ENCODE assay signal across 28 mouse cellular contexts in genomic region chr10:17808526-17808925, GRCm38 (mm10).
"Had no signal": no experiment of that assay in that cellular context is flagged by ENCODE, and none has a peak within 500 bp of the region (broad histone marks: within the 10 kb centered on the region; RNA-seq: fewer than 3 reads in every experiment).

No protein-coding gene starts in this region.

- DNase-seq: left cerebral cortex, postnatal 4 days; liver; liver, embryonic 13.5 days; liver, postnatal 0 days; lung, adult 18-20 months; lung, adult 2 months; lung, embryonic 14.5 days; lung, postnatal 10 days; lung, postnatal 14 days; lung, postnatal 36 days; lung, postnatal 4 days; midbrain, embryonic 14.5 days had no signal

- H3K4me3 ChIP-seq: limb, embryonic 10.5 days; limb, embryonic 12.5 days; limb, embryonic 13.5 days; limb, embryonic 15.5 days; liver, embryonic 12.5 days; liver, embryonic 13.5 days; liver, embryonic 15.5 days; lung, embryonic 15.5 days; megakaryocyte, embryonic 14.5 days; midbrain, embryonic 10.5 days; midbrain, embryonic 12.5 days; midbrain, embryonic 13.5 days; midbrain, embryonic 15.5 days; myocyte; neural tube, embryonic 12.5 days had no signal

- H3K27ac ChIP-seq: limb, embryonic 10.5 days; limb, embryonic 12.5 days; limb, embryonic 13.5 days; limb, embryonic 15.5 days; liver, embryonic 12.5 days; liver, embryonic 13.5 days; liver, embryonic 14.5 days; liver, embryonic 15.5 days; lung, embryonic 15.5 days; macrophage; midbrain, embryonic 10.5 days; midbrain, embryonic 12.5 days; midbrain, embryonic 13.5 days; midbrain, embryonic 15.5 days; neural tube, embryonic 12.5 days had no signal
